Mouse (Mus musculus) layer of hippocampus, adult 11-12 months (tissue): Measurements from ENCODE around the gene Cyp2ab1.
"Not testable (repeated sequence)": the region's sequence is repeated elsewhere in the genome, so short reads cannot be mapped to it uniquely, and the experiment has no call there.

Source experiments
- DNase-seq: peaks from one replicate; pipeline ENCODE4 v3.0.0; 2022; ENCODE audit warnings: low spot score

The Cyp2ab1 gene

DNA sequence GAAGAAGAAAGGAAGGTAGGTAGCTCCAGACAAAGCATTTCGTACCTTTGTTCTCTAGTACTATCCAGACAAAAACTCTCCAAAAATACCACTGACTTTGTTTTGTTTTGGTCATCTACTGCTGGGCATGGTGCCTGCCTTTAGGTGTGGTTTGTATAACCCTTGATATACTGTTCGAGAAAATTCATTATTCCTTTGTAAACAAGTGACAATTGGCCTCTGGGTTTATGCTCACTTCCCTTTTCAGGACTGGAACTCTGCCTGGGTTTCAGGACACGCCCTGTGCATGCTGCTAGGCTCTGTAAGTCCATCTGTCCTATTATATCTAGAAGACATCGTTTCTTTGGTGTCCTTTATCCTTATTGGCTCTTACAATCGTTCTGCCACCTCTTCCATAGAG is at the start of gene Cyp2ab1:
TSS of gene Cyp2ab1 (minus strand) at position 119 of the 400 bp plus-strand sequence.
- no peak for DNase-seq

DNA sequence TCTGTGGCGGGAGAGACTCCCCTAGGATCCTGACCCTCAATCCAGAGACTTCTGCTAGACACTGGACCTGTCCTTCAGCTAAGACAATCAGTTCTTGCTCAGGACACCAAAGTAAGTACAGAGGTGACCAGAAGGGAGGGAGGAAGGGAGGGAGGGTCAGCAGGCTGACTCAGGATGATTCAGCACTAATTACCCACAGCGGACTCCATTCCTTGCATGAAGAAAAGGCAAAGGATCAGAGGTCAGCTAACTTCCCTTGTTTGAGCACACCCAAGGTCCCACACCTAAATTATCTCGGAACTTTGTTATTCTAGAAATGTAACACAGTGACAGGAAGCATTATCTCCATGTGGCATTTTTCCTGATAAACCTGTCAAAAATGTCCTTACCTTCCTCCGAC is 46.5 kb upstream of the Cyp2ab1 start:
- DNase-seq, result no peak

DNA sequence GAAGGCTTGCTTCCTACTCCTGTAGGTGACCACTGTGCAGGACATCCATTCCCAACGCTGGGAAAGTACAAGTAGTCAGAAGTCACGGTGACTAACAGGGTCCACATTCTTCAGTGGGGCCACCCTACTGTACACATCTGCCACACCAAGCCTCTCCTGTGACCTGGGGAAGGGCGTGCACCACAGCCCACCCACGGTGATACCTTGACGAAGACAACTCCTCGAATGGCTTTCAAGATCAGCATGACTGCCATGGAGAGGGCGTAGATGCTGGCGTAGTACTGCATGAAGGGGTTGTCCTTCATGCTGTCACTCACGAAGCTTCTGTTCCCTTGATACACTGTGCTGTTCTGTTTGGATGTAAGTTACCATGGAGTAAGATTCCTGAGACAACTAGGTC is 43.0 kb upstream of the Cyp2ab1 start:
- no peak for DNase-seq

DNA sequence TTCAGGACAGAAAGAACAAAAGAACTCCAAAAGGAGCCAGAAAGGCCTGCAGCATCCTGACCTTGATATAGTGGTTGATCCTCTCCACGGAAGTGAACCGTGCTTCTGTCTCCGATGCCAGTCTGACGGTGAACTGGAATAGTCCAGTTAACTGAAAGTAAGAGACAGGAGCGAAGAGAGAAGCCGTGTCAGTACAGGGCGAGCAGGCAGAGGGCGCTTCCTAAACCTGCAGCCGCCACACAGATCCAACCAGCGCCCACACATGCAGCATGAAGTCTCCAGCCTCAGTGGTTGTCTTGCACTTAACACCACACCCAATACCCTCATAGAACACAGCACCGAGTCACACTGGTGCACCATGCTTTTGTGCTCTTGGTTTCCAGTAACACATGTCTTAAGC is 36.9 kb upstream of the Cyp2ab1 start:
- DNase-seq, result no peak

DNA sequence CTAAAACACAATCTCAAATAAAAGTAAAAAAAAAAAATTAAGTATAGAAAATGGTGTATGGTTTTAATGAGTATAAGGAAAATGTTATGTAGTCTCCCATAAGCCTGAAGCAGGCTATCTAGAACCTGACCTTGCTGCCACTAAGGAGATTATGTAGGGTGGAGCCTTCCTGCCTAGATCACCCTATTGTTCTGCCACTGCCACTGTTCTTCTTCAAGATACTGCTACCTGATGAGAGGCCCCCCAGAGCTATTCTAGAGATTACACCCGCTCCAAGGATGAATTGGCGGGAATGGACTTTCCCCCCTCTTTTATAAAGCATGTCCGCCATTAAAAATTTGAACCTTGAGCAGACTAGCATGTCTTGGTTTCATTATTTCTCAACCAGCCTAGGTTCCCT is 36.3 kb upstream of the Cyp2ab1 start:
- not testable (repeated sequence) for DNase-seq

DNA sequence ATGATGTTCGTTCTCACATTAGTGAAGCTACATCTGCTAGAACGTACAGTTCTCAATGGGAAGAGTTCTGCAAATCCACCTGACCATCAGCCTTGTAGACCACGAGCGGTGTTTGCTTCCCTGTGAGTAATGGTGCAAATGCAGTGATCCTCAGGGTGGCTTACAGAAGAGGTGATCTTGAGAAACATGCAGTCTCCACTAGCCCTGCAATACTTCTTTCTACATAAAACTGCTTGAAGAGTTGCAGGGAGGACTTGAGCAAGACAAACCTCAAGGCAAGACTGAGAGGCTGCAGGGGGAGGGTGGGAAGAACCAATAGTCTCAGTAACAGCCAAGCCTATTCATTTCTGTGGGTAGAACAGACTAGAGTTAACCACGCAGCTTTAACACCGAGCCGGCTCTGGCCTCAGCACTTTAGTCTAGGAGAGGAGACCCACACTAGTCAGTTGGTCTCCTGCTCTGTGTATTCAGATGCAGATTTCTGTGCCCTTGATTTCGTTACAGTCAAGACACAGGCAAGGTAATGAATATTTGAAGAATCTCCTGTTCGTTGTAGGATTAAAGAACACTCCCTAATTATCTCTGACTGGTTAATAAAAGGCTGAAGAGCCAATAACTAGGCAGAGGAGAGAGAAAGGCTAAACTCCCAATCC is 34.6 kb upstream of the Cyp2ab1 start:
- DNase-seq, result no peak

DNA sequence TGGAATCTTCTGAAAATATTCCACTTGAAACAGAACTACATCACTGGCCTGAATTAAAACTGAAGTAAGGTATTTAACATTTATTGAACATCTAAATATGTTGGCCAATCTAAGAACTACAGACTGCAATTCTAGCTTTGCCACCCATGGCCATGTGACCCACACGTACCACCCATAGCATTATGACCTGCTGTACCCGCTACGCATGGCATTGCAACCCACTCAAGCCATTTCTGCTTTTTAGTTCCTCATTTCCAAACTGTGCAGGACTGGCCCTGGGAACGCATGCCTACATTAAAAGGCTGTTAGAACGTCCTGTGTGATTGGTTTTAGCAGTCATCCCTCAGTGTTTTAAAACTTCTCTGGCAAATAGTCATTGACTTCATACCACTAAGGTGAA is 32.6 kb upstream of the Cyp2ab1 start:
- no peak for DNase-seq

DNA sequence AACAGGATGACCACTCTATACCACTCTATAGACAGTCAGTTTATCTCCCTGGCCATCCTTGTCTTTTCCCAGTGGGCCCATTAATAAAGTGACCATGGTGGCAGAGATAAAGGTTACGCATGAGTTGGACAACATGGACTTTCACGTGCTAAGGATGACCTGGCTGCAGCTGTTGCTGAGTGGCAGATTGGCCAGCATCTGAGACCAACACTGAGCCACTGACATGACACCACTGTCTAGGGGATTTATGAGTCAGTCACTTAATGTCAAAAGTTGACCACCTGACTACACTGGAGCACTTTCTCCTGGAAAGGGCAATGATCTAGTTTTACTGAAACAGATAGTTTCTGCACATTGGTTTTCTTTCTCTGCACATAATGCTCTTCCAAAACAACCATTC is 29.6 kb upstream of the Cyp2ab1 start:
- DNase-seq, result no peak

DNA sequence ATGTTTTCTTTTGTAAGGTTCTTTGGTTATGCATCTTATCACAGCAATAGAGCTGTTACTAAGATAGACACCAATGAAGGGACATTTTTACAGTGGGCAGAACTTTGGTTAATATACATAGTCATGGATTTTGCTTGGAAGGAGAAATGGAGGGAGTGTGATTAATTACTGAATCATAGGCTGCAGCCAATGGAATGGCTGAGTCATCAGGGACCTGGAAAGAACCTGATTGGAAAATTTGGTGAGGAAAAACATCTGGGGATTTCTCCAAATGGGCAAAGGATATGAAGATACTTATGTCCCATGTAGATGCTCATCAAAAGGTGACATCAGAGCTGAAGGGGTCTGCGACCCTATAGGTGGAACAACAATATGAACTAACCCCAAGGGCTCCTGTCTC is 28.8 kb upstream of the Cyp2ab1 start:
- DNase-seq, result no peak

DNA sequence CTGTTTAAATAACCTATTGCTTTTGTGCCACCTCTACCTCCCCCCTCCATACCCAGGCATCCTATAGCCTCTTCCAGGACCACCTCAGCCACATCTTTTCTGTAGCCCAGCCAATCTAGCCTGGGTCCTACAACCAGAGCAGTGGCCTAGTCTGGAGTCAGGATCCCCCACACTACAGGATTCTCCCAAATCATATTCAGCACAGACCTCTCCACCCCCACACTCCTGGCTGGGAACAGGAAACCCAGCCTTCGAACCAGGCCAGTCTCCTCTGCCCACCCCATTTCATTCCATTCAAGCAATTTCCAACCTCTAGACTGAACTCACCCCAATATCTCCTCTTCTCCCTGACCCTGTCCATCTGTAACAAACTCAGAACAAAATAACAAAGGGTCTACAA is 20.3 kb upstream of the Cyp2ab1 start:
- DNase-seq, result no peak

DNA sequence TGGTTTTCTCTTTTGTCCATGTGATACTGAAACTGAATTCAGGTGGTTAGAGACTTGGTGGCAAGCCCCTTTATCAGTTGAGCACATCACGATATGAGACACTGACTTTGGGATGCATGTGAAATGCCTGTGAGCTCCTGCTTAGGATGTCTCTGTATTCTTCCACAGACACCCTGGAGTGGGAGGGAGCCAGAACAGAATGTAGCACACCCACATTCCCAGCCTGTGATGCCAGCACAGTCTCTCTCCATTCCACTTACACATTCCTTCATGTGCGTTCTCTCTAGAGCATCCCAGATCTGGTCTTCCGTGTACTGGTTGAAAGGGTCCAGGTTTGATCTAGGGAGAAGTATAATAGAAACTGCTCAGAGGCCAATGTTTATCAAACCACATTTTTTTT is 13.4 kb upstream of the Cyp2ab1 start:
- DNase-seq, result peak; percentile 67

DNA sequence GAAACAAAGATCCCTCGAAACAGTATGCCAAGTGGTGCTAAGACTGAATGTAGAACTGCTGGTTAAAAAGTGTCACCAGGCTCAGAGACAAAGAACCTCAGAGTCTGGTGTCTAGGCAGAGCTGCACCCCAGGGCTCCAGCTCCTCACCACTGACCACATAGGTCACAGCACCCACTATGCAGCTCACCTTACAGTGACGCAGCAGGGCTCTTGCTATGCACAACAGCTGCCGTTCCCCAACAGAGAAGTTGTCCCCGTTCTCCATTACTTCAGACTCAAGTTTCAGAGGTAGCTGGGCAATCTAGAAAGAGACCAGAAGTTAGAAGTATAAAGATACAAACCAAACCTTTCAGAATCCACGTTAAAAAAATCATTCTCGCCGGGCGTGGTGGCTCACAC is 9.7 kb upstream of the Cyp2ab1 start:
- DNase-seq, result no peak

DNA sequence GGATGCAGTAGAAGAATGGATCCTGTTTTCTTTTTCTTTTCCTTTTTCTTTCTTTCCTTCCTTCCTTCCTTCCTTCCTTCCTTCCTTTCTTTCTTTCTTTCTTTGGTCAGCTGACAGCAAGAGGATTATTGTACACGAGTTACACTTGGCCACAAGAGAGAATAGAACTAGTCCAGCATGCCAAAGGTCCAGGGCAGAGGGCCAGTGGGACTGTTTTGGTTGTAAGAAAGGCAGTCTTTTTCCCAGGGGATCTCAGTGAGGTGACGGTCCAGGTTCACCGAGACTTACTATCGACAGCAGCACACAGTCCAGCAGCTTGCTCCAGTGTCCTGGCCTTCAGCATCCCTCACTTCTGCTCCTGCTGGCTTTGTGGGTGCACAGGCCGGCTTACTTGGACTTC is 3.1 kb upstream of the Cyp2ab1 start:
- no peak for DNase-seq

DNA sequence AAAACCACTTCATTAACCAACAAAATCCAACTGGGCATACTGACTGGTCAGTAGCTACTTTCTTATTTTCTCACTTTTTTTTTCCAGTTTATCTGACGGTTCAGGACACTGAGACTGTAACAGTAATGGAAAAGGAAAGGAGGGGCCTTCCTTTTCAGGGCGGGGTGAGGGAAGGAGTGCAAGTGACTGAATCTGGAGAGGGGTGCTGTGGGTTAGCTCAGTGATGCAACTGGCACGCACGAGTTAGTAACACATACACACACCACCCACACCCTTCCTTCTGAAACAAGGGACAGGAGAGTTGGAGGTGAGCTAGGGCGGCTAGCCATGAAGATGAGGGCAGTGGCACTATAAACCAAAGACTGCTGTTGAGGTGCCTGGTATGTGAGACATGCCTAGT is 1.3 kb downstream of the Cyp2ab1 start:
- DNase-seq, result no peak

DNA sequence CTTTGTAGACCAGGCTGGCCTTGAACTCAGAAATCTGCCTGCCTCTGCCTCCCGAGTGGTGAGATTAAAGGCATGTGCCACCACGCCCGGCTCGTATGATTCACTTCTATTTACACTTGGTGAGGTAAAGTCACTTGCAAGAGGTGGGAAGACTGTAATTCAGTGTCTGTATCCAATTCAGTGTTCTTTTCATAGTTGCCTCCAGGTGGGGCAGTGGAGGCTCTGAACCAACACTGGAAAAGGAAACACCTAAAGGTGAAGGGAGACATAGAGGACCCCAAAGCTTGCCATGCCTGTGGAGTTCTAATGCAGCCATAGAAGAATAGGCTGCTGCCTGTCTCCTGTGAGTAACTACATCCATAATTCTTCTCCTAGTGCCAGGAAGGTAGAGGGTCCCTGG is 2.9 kb downstream of the Cyp2ab1 start:
- DNase-seq, result no peak

DNA sequence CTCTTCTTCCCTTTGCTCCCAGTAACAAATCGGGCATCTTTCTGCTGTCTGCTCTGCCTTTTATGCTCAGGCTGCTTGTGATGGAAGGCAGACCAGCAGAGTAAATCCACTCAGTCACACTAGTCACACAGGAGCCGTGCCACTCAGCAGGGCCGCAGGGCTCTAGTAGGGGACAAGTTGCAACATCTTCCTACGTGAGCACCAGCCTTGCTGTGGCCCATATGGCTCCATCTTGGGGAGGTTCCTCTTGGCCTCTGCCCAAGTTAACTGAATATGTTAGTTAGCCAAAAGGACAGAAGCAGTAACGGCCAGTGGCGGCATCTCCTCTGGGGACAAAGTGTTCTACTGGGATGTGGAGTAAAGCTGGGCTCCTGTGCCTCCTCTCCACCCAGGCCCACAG is 8.4 kb downstream of the Cyp2ab1 start:
- DNase-seq, result no peak

DNA sequence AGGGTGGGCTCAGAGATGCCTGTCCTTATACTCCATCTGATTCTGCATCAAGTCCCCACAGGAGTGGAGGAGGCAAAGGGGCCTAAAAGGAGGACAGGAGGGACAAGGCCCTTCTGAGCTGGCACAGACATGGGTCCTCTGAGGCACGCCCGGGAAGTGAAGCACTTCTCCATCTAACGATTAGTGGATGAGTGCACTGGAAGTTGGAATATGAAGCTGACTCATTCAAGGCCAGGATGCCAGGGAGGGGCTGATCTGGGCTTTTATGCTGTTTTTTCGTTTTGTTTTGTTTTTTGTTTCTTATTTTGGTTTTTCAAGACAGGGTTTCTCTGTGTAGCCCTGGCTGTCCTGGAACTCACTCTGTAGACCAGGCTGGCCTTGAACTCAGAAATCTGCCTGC is 9.9 kb downstream of the Cyp2ab1 start:
- DNase-seq, result no peak

DNA sequence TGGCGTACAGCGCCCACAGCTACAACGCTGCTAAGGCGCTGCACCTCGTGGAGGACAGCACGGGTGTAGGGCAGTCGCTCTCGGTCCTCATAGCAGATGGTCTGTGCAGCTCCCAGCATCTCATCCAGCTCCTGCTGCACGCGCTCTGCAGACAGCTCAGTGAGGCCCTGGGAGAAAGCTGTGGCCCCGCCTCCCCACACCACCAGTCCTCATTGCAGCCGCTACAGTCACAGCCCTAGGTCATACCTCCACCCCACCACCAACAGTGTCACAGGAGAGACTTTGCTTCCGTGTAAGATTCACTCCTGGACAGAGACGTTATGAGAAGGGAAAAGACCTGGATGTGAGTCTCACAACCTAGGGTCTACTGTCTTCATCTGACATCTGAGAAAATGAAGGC is 12.9 kb downstream of the Cyp2ab1 start:
- DNase-seq, result no peak

DNA sequence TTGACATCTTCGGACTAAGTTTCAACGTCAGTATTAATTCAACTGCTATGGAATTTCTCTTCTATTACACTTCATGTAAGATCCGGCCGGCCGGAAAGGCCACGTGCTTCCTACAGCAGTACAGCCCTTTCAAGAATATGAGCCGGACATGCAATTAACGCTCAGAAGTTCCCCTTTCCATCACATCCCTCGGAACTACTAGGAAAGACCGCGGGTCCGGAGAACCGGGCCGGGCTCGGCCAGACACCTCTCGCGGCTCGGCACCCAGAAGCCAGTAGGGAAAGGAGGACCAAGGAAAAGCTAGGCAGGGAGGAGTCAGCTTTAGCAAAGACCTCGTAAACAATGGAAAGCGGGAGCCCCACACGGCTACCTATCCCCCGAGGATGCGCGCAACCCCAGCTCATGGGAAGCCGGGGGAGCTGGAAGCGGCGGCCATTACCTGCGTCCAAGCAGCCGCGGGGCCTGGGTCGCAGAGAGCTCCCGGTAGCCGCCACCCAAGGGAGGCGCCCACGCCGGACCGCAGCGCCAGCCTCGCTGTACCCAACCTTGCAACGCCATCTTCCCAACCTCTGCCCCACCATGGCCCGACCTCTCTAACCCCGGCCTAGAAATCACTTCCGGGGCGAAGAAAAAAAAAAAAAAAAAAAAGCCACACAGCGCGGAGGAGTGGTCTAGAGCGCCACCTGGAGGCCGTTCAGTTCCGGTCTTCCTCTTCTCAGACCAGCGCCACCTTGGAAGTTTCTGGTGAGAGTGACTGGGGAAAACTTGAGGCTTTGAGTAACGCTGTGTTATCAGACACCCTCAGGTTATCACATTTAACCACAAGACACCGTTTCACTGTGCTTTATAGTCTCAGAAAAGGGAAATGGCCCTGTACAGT is 23.2 kb downstream of the Cyp2ab1 start, which contains the start of gene Parl:
TSS of gene Parl (minus strand) at position 618 of the 880 bp plus-strand sequence.
- peak; percentile 81 for DNase-seq

DNA sequence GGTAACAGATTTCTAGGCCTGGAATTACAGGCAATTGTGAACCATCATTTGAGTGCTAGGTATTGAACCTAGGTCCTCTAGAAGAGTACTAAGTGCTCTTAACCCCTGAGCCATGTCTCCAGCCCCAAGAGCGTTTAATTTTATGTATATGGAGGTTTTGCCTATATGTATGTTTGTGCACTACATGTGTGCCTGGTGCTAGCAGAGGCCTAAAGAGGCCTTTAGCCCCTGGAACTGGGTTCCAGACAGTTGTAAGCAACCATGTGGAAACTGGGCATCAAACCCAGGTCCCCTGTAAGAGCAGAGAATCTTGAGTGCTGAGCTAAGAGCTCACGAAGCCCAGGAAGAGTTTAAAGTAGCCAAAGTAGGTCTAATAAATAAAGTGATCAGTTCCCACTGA is 25.1 kb downstream of the Cyp2ab1 start:
- DNase-seq, result no peak

DNA sequence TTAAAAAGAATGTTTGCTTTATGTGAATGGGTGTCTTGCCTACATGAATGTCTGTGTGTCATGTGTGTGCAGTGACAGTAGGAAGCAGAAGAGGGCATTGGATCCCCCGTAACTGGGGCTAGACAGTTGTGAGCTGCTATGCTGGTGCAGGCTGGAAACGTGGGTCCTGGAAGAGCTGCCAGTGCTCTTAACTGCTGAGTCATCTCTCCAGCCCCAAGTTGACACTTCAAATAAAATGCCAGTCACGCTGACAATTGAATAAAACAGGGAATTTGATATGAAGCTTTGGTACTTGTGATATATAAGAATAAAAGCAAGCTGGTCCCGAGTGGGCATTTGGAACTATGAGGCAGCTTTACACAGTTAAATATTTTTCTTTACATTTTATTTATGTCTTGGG is 45.0 kb downstream of the Cyp2ab1 start:
- DNase-seq, result peak; percentile 17

DNA sequence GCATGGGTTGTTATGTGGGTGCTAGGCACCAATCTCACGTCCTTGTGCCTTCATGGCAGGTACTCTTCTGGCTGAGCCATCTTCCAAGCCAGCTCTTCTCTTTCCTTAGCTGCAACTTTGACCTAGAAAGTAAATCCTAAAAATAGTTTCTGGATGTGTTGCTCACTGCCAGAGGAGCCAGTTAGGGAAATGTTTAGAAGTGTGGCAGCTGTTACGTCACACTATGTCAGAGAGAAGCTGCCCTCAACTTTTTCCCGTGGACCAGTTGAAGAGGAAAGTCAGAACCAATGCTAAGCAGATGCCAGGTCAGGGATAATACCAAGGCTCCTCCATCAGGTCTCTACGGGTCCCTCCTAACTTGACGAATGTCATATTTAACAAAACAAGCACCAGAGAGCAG is 45.8 kb downstream of the Cyp2ab1 start:
- DNase-seq, result no peak

DNA sequence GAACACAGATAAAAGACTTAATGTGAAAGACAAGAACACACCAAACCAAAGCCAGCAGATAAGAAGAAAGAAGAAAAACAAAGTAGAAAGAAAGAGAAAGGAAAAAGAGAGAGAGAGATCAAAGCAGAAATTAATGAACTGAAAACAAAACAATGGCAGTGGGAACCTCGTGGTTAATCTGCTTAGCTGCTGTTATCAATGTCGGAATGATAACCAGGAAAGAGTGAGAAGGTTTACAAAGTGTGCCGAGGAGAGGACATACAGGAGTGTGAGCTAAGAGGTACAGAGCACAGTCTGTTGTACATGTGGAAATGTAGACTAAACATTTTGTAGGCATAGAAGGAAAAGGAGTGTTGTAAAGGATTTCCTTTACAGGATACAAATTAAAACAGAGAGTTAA is 52.2 kb downstream of the Cyp2ab1 start:
- no peak for DNase-seq

DNA sequence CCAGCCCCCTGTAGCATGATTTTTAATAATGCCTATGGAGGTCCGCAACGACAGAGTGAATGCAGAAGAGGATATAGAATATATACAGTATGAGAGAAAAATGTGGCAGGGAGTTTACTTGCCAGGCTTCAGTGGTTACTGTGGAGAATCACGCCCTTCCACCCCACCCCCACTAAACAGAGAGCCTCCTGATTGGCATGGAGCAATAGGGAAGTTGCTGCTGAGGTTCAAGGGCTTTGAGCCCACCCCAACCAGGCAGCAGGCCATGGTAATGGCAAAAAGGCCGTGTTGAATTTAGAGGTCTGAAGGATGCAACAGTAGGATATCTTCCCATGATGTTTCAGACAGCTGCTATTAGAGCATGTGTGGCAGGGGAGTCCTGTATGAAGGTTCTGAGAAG is 53.9 kb downstream of the Cyp2ab1 start:
- DNase-seq, result no peak
